Mouse (Mus musculus): ENCODE results near the gene Olfr222. TPM values are rescaled to one million over a fixed set of nuclear protein-coding genes. Genes with fewer than 3 reads are reported as not detected.

Olfr222 gene
- polyA plus RNA-seq, 1 experiment from 2014 or later = not detected

Other genes starting within 250 kb of the Olfr222 start
- gene Prss38, start 200.6 kb downstream of the Olfr222 start, polyA plus RNA-seq (2015; fragmentation: Nextera tagmentation; extraction: Ambion mirVana) = not detected in 2 replicates
- 10.5 and 11.9 TPM in 2 replicates for gene Jmjd4, start 126.2 kb downstream of the Olfr222 start, polyA plus RNA-seq (2015; fragmentation: Nextera tagmentation; extraction: Ambion mirVana)
- 94.3 and 102 TPM in 2 replicates for gene Snap47, start 125.0 kb downstream of the Olfr222 start, polyA plus RNA-seq (2015; fragmentation: Nextera tagmentation; extraction: Ambion mirVana)
- gene Zfp867, start 103.8 kb downstream of the Olfr222 start, polyA plus RNA-seq (2015; fragmentation: Nextera tagmentation; extraction: Ambion mirVana) = 5.6 and 5.7 TPM in 2 replicates
- 13.8 and 14.7 TPM in 2 replicates for gene Zkscan17, start 49.5 kb downstream of the Olfr222 start, polyA plus RNA-seq (2015; fragmentation: Nextera tagmentation; extraction: Ambion mirVana)
- 0.15 and 0.41 TPM in 2 replicates for gene Nlrp3, start 34.7 kb downstream of the Olfr222 start, polyA plus RNA-seq (2015; fragmentation: Nextera tagmentation; extraction: Ambion mirVana)
- not detected in 2 replicates for gene Olfr223, start 17.1 kb upstream of the Olfr222 start, polyA plus RNA-seq (2015; fragmentation: Nextera tagmentation; extraction: Ambion mirVana)
- gene Mprip, start 85.1 kb upstream of the Olfr222 start, polyA plus RNA-seq (2015; fragmentation: Nextera tagmentation; extraction: Ambion mirVana) = 25.0 and 26.7 TPM in 2 replicates
- gene Pld6, start 211.4 kb upstream of the Olfr222 start, polyA plus RNA-seq (2015; fragmentation: Nextera tagmentation; extraction: Ambion mirVana) = 4.5 and 5.6 TPM in 2 replicates
- 26.9 and 28.6 TPM in 2 replicates for gene Flcn, start 233.8 kb upstream of the Olfr222 start, polyA plus RNA-seq (2015; fragmentation: Nextera tagmentation; extraction: Ambion mirVana)